Mouse (Mus musculus): ENCODE measurements around the gene Ell3. TPM values are rescaled to one million over a fixed set of nuclear protein-coding genes. Genes with fewer than 3 reads are reported as not detected.

The Ell3 gene
- polyA plus RNA-seq, 1 experiment from 2014 or later: 1.9 TPM

- Histone ChIP-seq H3K27me3 (replicated peaks; ENCODE audit: control insufficient read depth, insufficient read depth, low read length) (no peaks in the 10 kb centered on the region), H3K4me1 (replicated peaks; ENCODE audit: control insufficient read depth, insufficient read depth, low read length) (no peaks in the 10 kb centered on the region), H3K9me3 (ENCODE audit: control insufficient read depth) (no peaks in the 10 kb centered on the region), H3K4me3 (ENCODE audit: low read depth, low read length) (peak within 1 kb of the TSS; percentile 99), H3K27ac (ENCODE audit: low read depth, low read length) (peak within 1 kb of the TSS; percentile 96), H3K4me2 (replicated peaks; ENCODE audit: low read depth) (peak within 1 kb of the TSS; percentile 70), H3K9ac (ENCODE audit: low read depth, low read length) (peak within 1 kb of the TSS; percentile 98), H3K36me3 (ENCODE audit: control insufficient read depth, insufficient read depth) (peaks cover 10% of the 10 kb centered on the region; the same call in 1 of the 2 replicates)
- peak; percentile 71 for TF ChIP-seq CTCF (IDR thresholded peaks at IDR 0.05; ENCODE audit: low read depth)
- WGBS: under 1% methylated on average over 66 of the region's 68 CpGs
- peak; percentile 98 for ATAC-seq
Measured at GRCm38 (mm10) chr2:121413387-121414042, 30.6 kb downstream of the Ell3 start, which contains the start of the genes Pdia3 and Catsper2. Gene Pdia3, plus strand, starts transcription at chr2:121413775. Gene Catsper2, minus strand, starts transcription at chr2:121413792.

DNA sequence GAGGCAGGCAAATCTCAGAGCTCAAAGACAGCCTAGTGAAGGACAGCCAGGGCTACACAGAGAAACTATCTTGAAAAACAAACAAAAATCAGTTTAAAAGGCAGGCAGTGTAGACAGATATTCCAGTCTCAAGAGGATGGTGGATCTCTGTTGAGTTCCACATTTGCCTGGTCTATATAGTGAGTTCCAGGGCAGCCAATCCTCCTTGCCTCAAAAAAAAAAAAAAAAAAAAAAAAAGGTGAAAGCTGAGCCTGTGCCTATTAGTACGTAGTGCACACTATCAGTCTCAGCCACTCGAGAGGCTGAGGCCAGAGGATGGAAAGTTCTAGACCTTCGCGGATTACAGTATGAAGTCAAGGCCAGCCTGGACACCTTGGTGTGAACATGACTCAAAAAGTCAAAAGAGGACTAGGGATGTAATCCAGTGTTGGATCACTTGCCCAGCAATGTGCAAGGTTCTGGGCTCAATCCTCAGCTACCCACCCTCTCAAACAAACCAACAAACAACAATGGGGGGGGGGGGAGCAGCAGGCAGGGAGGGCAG, 31.2 kb downstream of the Ell3 start:
- WGBS: 3% methylated on average over 4 of the region's 4 CpGs
- ATAC-seq: no peak
- no peak for TF ChIP-seq CTCF (IDR thresholded peaks at IDR 0.05; ENCODE audit: low read depth)

GRCm38 (mm10) chr2:121408160-121408559, 35.9 kb downstream of the Ell3 start:
- ATAC-seq: peak; percentile 42; the same call in 1 of the 2 replicates
- 34% methylated on average over 4 of the region's 4 CpGs for WGBS
- no peak overlapping the region for H3K27ac ChIP-seq (ENCODE audit: low read depth, low read length)

More for the DNA sequence above, 31.2 kb downstream of the Ell3 start:
- Histone ChIP-seq H3K27ac (ENCODE audit: low read depth, low read length) (peak overlapping the region; percentile 96), H3K4me3 (ENCODE audit: low read depth, low read length) (peak overlapping the region; percentile 99), H3K4me1 (replicated peaks; ENCODE audit: control insufficient read depth, insufficient read depth, low read length) (no peaks in the 10 kb centered on the region), H3K36me3 (ENCODE audit: control insufficient read depth, insufficient read depth) (peaks cover 4% of the 10 kb centered on the region; the same call in 1 of the 2 replicates), H3K9ac (ENCODE audit: low read depth, low read length) (peak overlapping the region; percentile 98), H3K4me2 (replicated peaks; ENCODE audit: low read depth) (peak overlapping the region; percentile 70), H3K9me3 (ENCODE audit: control insufficient read depth) (no peaks in the 10 kb centered on the region), H3K27me3 (replicated peaks; ENCODE audit: control insufficient read depth, insufficient read depth, low read length) (no peaks in the 10 kb centered on the region)

GRCm38 (mm10) chr2:121403296-121403695, 40.8 kb downstream of the Ell3 start:
- Histone ChIP-seq H3K4me3 (ENCODE audit: low read depth, low read length) (no peak overlapping the region), H3K27ac (ENCODE audit: low read depth, low read length) (no peak overlapping the region), H3K27me3 (replicated peaks; ENCODE audit: control insufficient read depth, insufficient read depth, low read length) (no peaks in the 10 kb centered on the region), H3K9ac (ENCODE audit: low read depth, low read length) (no peak overlapping the region), H3K36me3 (ENCODE audit: control insufficient read depth, insufficient read depth) (no peaks in the 10 kb centered on the region), H3K4me2 (replicated peaks; ENCODE audit: low read depth) (no peak overlapping the region), H3K9me3 (ENCODE audit: control insufficient read depth) (no peaks in the 10 kb centered on the region), H3K4me1 (replicated peaks; ENCODE audit: control insufficient read depth, insufficient read depth, low read length) (no peaks in the 10 kb centered on the region)
- no peak for ATAC-seq
- TF ChIP-seq CTCF (IDR thresholded peaks at IDR 0.05; ENCODE audit: low read depth): no peak

More at GRCm38 (mm10) chr2:121408160-121408559, 35.9 kb downstream of the Ell3 start:
- peak; percentile 76 for TF ChIP-seq CTCF (IDR thresholded peaks at IDR 0.05; ENCODE audit: low read depth)
- no peak overlapping the region for H3K4me2 ChIP-seq (replicated peaks; ENCODE audit: low read depth)
- no peak overlapping the region for H3K4me3 ChIP-seq (ENCODE audit: low read depth, low read length)
- no peaks in the 10 kb centered on the region for H3K4me1 ChIP-seq (replicated peaks; ENCODE audit: control insufficient read depth, insufficient read depth, low read length)
- no peaks in the 10 kb centered on the region for H3K9me3 ChIP-seq (ENCODE audit: control insufficient read depth)
- H3K36me3 ChIP-seq (ENCODE audit: control insufficient read depth, insufficient read depth): no peaks in the 10 kb centered on the region
- no peak overlapping the region for H3K9ac ChIP-seq (ENCODE audit: low read depth, low read length)
- no peaks in the 10 kb centered on the region for H3K27me3 ChIP-seq (replicated peaks; ENCODE audit: control insufficient read depth, insufficient read depth, low read length)

DNA sequence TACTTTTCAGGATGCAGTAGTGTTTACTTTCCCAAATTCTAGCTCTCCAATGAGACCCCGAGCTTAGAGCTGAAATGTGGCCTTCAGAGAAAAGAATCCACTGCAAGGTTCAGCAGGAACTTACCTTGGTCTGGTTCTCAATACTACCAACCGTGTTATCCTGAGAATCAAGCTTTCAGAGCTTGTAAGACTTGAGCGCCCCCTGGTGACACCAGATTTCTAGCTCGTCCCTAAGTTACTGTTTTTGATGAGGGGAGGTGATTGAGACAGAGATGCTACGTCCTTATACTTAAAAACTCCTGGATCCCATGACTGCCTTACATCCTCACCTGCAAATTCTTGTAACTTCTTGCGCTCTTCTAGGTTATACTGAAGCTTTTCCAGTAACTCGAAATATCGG, 47.5 kb downstream of the Ell3 start:
- H3K27ac ChIP-seq (ENCODE audit: low read depth, low read length): no peak overlapping the region
- H3K36me3 ChIP-seq (ENCODE audit: control insufficient read depth, insufficient read depth): no peaks in the 10 kb centered on the region
- WGBS: 13% methylated on average over 8 of the region's 8 CpGs
- ATAC-seq: no peak
- peak; percentile 90 for TF ChIP-seq CTCF (IDR thresholded peaks at IDR 0.05; ENCODE audit: low read depth)
- H3K9me3 ChIP-seq (ENCODE audit: control insufficient read depth): no peaks in the 10 kb centered on the region
- H3K4me3 ChIP-seq (ENCODE audit: low read depth, low read length): no peak overlapping the region
- H3K4me2 ChIP-seq (replicated peaks; ENCODE audit: low read depth): no peak overlapping the region
- no peak overlapping the region for H3K9ac ChIP-seq (ENCODE audit: low read depth, low read length)
- no peaks in the 10 kb centered on the region for H3K4me1 ChIP-seq (replicated peaks; ENCODE audit: control insufficient read depth, insufficient read depth, low read length)
- H3K27me3 ChIP-seq (replicated peaks; ENCODE audit: control insufficient read depth, insufficient read depth, low read length): no peaks in the 10 kb centered on the region

Small RNA genes lying within 50 kb of the gene (microRNA-seq; reads per million reads assigned to microRNA genes)
- gene Gm22953: not detected

Other genes starting within 250 kb of the Ell3 start
- gene Trp53bp1, start 172.9 kb downstream of the Ell3 start, polyA plus RNA-seq (2015; fragmentation: Nextera tagmentation; extraction: Ambion mirVana): 5.8 and 6.6 TPM in 2 replicates
- 1.0 and 1.3 TPM in 2 replicates for gene Map1a, start 154.7 kb downstream of the Ell3 start, polyA plus RNA-seq (2015; fragmentation: Nextera tagmentation; extraction: Ambion mirVana)
- gene Ppip5k1, start 88.9 kb downstream of the Ell3 start, polyA plus RNA-seq (2015; fragmentation: Nextera tagmentation; extraction: Ambion mirVana): 19.2 and 25.0 TPM in 2 replicates
- gene Ckmt1, start 86.6 kb downstream of the Ell3 start, polyA plus RNA-seq (2015; fragmentation: Nextera tagmentation; extraction: Ambion mirVana): 1,214 and 1,240 TPM in 2 replicates
- gene Strc, start 57.1 kb downstream of the Ell3 start, polyA plus RNA-seq (2015; fragmentation: Nextera tagmentation; extraction: Ambion mirVana): 0.01 and 0.05 TPM in 2 replicates
- 325 and 353 TPM in 2 replicates for gene Pdia3, start 30.5 kb downstream of the Ell3 start, polyA plus RNA-seq (2015; fragmentation: Nextera tagmentation; extraction: Ambion mirVana)
- gene Catsper2, start 30.5 kb downstream of the Ell3 start, polyA plus RNA-seq (2015; fragmentation: Nextera tagmentation; extraction: Ambion mirVana): 1.3 and 1.6 TPM in 2 replicates
- 608 and 648 TPM in 2 replicates for gene Serf2, start 4.9 kb upstream of the Ell3 start, polyA plus RNA-seq (2015; fragmentation: Nextera tagmentation; extraction: Ambion mirVana)
- 61.6 and 65.1 TPM in 2 replicates for gene Hypk, start 9.0 kb upstream of the Ell3 start, polyA plus RNA-seq (2015; fragmentation: Nextera tagmentation; extraction: Ambion mirVana)
- gene Serinc4, start 12.5 kb upstream of the Ell3 start, polyA plus RNA-seq (2015; fragmentation: Nextera tagmentation; extraction: Ambion mirVana): 0.05 TPM in 1 of 2 replicates, not detected in the other
- 25.5 and 26.7 TPM in 2 replicates for gene Mfap1b, start 29.8 kb upstream of the Ell3 start, polyA plus RNA-seq (2015; fragmentation: Nextera tagmentation; extraction: Ambion mirVana)
- gene Mfap1a, start 62.4 kb upstream of the Ell3 start, polyA plus RNA-seq (2015; fragmentation: Nextera tagmentation; extraction: Ambion mirVana): 10.1 and 11.8 TPM in 2 replicates
- 3.5 and 3.6 TPM in 2 replicates for gene Wdr76, start 62.4 kb upstream of the Ell3 start, polyA plus RNA-seq (2015; fragmentation: Nextera tagmentation; extraction: Ambion mirVana)